In genomic region chr7:101311061-101311460, GRCm38 (mm10) we compare ENCODE assay signal across 8 mouse cellular contexts. TPM values are rescaled to one million over a fixed set of nuclear protein-coding genes. Genes with fewer than 3 reads are reported as not detected.
A peak's percentile ranks its signal among the peaks of the same experiment; 100 is the strongest.
DNase-seq lines count a peak whose midpoint lies in the region; ATAC-seq and TF ChIP-seq lines count a peak whose summit lies in the region.

No protein-coding gene starts in this region.

- no peaks in the 10 kb centered on the region for H3K36me3 ChIP-seq in heart, embryonic 15.5 days
- no peaks in the 10 kb centered on the region for H3K36me3 ChIP-seq in hindbrain, embryonic 14.5 days (replicated peaks; ENCODE audit: control insufficient read depth, insufficient read depth)
- H3K36me3 ChIP-seq in midbrain, embryonic 10.5 days: no peaks in the 10 kb centered on the region

- H3K9ac ChIP-seq in heart, embryonic 15.5 days: no peak overlapping the region
- no peak overlapping the region for H3K9ac ChIP-seq in hindbrain, embryonic 14.5 days

- H3K4me2 ChIP-seq in heart, embryonic 15.5 days: peak overlapping the region; percentile 71
- H3K4me2 ChIP-seq in hindbrain, embryonic 14.5 days (replicated peaks): peak overlapping the region; percentile 51

- no peak for ATAC-seq in heart, embryonic 15.5 days (replicated peaks; ENCODE audit: insufficient number of reproducible peaks, insufficient read depth, low FRiP score, low read depth)
- no peak for ATAC-seq in hindbrain, embryonic 14.5 days (ENCODE audit: low FRiP score)

- DNase-seq in heart, adult 11 months: no peak
- DNase-seq in hindbrain, embryonic 14.5 days (ENCODE audit: low spot score): no peak
- DNase-seq in midbrain, embryonic 10.5 days (ENCODE audit: low spot score): no peak
- DNase-seq in thymus, adult 18-20 months: no peak
- DNase-seq in adrenal gland, postnatal 4 days (ENCODE audit: low spot score in 2 of 2): no peak
- no peak for DNase-seq in spleen, postnatal 10 days (ENCODE audit: low spot score in 2 of 2)

- no peak for TF ChIP-seq POLR2A in bone marrow macrophage, adult 2 months (IDR thresholded peaks at IDR 0.05; ENCODE audit: borderline replicate concordance, low read depth, low read length)

- WGBS in heart, embryonic 15.5 days: 30% methylated on average over 2 of the region's 2 CpGs
- WGBS in hindbrain, embryonic 14.5 days: 51% methylated on average over 2 of the region's 2 CpGs
- WGBS in midbrain, embryonic 10.5 days: 37% methylated on average over 2 of the region's 2 CpGs

- no peaks in the 10 kb centered on the region for H3K9me3 ChIP-seq in heart, embryonic 15.5 days (replicated peaks)
- no peaks in the 10 kb centered on the region for H3K9me3 ChIP-seq in hindbrain, embryonic 14.5 days (ENCODE audit: control insufficient read depth, low read length)
- no peaks in the 10 kb centered on the region for H3K9me3 ChIP-seq in midbrain, embryonic 10.5 days (replicated peaks)

- peaks cover 11% of the 10 kb centered on the region for H3K4me1 ChIP-seq in heart, embryonic 15.5 days (replicated peaks)
- H3K4me1 ChIP-seq in bone marrow macrophage, adult 2 months (ENCODE audit: control insufficient read depth, insufficient read depth, low read length): peaks cover 21% of the 10 kb centered on the region
- H3K4me1 ChIP-seq in hindbrain, embryonic 14.5 days (replicated peaks; ENCODE audit: control insufficient read depth, insufficient read depth, low read length): 0 out of 2 replicates have a peak, but pooled peaks cover 2% of the 10 kb centered on the region
- peaks cover 11% of the 10 kb centered on the region for H3K4me1 ChIP-seq in midbrain, embryonic 10.5 days

- H3K27me3 ChIP-seq in heart, embryonic 15.5 days: no peaks in the 10 kb centered on the region
- H3K27me3 ChIP-seq in hindbrain, embryonic 14.5 days (ENCODE audit: control insufficient read depth, insufficient read depth, low read length): no peaks in the 10 kb centered on the region
- no peaks in the 10 kb centered on the region for H3K27me3 ChIP-seq in midbrain, embryonic 10.5 days (ENCODE audit: low read depth, poor library complexity, severe bottlenecking)

- no peak for TF ChIP-seq CTCF in bone marrow macrophage, adult 2 months (IDR thresholded peaks at IDR 0.05; ENCODE audit: low read depth, low read length)

- H3K27ac ChIP-seq in heart, embryonic 15.5 days: peak overlapping the region; percentile 100
- peak overlapping the region; percentile 70 for H3K27ac ChIP-seq in bone marrow macrophage, adult 2 months (ENCODE audit: insufficient read depth, low read depth, low read length)
- H3K27ac ChIP-seq in hindbrain, embryonic 14.5 days: peak overlapping the region; percentile 9; the same call in 1 of the 2 replicates
- H3K27ac ChIP-seq in midbrain, embryonic 10.5 days (replicated peaks): peak overlapping the region; percentile 90

- peak overlapping the region; percentile 73 for H3K4me3 ChIP-seq in heart, embryonic 15.5 days
- H3K4me3 ChIP-seq in bone marrow macrophage, adult 2 months (ENCODE audit: insufficient read depth, low read length): peak overlapping the region; percentile 82
- H3K4me3 ChIP-seq in hindbrain, embryonic 14.5 days (replicated peaks; ENCODE audit: low read length): peak overlapping the region; percentile 46; the same call in 1 of the 2 replicates
- peak overlapping the region; percentile 71 for H3K4me3 ChIP-seq in midbrain, embryonic 10.5 days

RNA-seq across cellular contexts. Expression of gene Stard10, which starts 5.8 kb away (rescaled TPM):
- polyA plus RNA-seq in heart, embryonic 15.5 days (2015; fragmentation: Nextera tagmentation; extraction: Ambion mirVana): 25.0 and 32.9 TPM in 2 replicates
- 3.3 and 8.0 TPM in 2 replicates for polyA plus RNA-seq in bone marrow macrophage, adult 2 months (2012; ENCODE audit: insufficient read depth, insufficient read length, missing spikeins)
- polyA plus RNA-seq in hindbrain, embryonic 14.5 days (2014; fragmentation: Nextera tagmentation; extraction: Ambion mirVana): 12.7 and 14.3 TPM in 2 replicates
- polyA plus RNA-seq in midbrain, embryonic 10.5 days (2016; fragmentation: Nextera tagmentation; extraction: Ambion mirVana): 5.0 and 7.3 TPM in 2 replicates
- 10 to 100 TPM; 40.3 to 52.3 TPM for total RNA-seq in adrenal gland, postnatal 4 days (2021)

RNA-seq across cellular contexts. Expression of gene Atg16l2, which starts 9.0 kb away (rescaled TPM):
- polyA plus RNA-seq in heart, embryonic 15.5 days (2015; fragmentation: Nextera tagmentation; extraction: Ambion mirVana): 28.1 and 30.5 TPM in 2 replicates
- polyA plus RNA-seq in bone marrow macrophage, adult 2 months (2012; ENCODE audit: insufficient read depth, insufficient read length, missing spikeins): 13.2 and 28.0 TPM in 2 replicates
- polyA plus RNA-seq in hindbrain, embryonic 14.5 days (2014; fragmentation: Nextera tagmentation; extraction: Ambion mirVana): 19.3 and 21.3 TPM in 2 replicates
- polyA plus RNA-seq in midbrain, embryonic 10.5 days (2016; fragmentation: Nextera tagmentation; extraction: Ambion mirVana): 20.9 and 21.6 TPM in 2 replicates
- total RNA-seq in adrenal gland, postnatal 4 days (2021): 10 to 100 TPM; 20.6 to 21.7 TPM

RNA-seq across cellular contexts. Expression of gene Arap1, which starts 36.8 kb away (rescaled TPM):
- polyA plus RNA-seq in heart, embryonic 15.5 days (2015; fragmentation: Nextera tagmentation; extraction: Ambion mirVana): 23.5 and 38.4 TPM in 2 replicates
- polyA plus RNA-seq in bone marrow macrophage, adult 2 months (2012; ENCODE audit: insufficient read depth, insufficient read length, missing spikeins): 326 and 363 TPM in 2 replicates
- polyA plus RNA-seq in hindbrain, embryonic 14.5 days (2014; fragmentation: Nextera tagmentation; extraction: Ambion mirVana): 11.3 and 11.5 TPM in 2 replicates
- 13.6 and 16.3 TPM in 2 replicates for polyA plus RNA-seq in midbrain, embryonic 10.5 days (2016; fragmentation: Nextera tagmentation; extraction: Ambion mirVana)
- 100 to 1,000 TPM in 1 of 2 experiments, 10 to 100 TPM in 1; 76.3 to 102 TPM for total RNA-seq in adrenal gland, postnatal 4 days (2021)

Comparison
In these comparisons a context has a peak if more than half of its experiments do, and no peak if none do; other contexts are left out.
1. H3K27ac ChIP-seq: peak in every context shown above with its lines; median percentile 100 in heart, embryonic 15.5 days; 90 in midbrain, embryonic 10.5 days; 70 in bone marrow macrophage, adult 2 months; 9 in hindbrain, embryonic 14.5 days.